Mouse (Mus musculus) adrenal gland, postnatal 4 days (tissue): ENCODE measurements around the gene Mthfr. TPM values are rescaled to one million over a fixed set of nuclear protein-coding genes. Genes with fewer than 3 reads are reported as not detected.

Experiments used
- DNase-seq, 2 experiments: peaks; one replicate each; pipeline ENCODE4 v3.0.0; 2021 to 2022; ENCODE audit warnings: low spot score in 2 of 2, mixed read lengths in 2 of 2
- total RNA-seq, 2 experiments: library from RNA; stranded (reverse); gene quantifications; 2 replicates each; pipeline ENCODE4 v1.2.3; 2021

Gene Mthfr
- total RNA-seq, 2 experiments from 2014 or later = 47.0 to 56.6 TPM

DNA sequence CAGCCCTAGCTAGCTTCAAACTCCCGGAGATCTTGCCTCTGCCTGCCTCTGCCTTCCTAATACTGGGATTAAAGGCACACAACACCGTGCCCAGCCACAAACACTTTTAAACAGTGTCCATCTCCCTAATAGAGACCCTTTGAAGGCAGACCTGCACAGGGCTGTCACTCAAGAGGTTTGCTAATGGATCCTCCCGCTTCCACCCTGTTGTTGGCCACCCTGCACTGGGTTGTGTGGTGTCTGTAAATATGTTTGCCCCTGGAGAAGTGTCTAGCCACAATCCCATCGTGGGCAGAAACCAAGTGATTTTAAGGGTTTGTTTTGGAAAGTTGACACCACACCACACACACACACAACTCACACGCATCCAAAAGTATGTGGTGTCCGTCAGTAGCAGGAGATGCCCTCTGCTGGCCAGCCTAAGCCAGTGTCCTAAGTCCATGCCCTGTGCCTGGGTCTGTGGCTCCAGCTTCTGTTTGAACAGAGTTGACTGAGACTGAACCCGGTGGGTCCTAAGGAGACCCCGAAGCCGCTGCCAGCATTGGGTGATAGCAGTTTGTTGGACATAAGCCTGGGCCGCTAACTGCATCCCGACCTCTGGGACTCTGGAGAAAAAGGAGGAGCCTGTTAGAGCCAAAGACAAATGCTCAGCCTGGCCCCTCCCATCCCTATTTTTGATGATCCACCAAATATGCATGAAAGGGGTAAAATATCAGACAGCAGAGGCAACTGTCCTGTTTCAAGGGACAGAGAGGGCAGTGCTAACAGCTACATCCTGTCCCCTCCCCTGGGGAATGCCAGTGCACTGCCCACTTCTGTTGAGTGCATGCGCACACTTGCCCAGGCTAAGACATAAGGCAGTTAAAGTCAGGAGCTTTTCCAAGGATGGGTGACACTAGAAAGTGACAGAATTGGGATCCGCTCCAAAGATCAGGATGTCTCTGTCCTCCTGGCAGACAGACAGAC is 21.5 kb downstream of the Mthfr start:
- no peak for DNase-seq

- DNase-seq = no peak
Observed at GRCm38 (mm10) chr4:148061086-148061480, 22.2 kb downstream of the Mthfr start.

- no peak for DNase-seq
Observed at GRCm38 (mm10) chr4:148065702-148066400, 27.0 kb downstream of the Mthfr start.

GRCm38 (mm10) chr4:148066401-148066744 is 27.5 kb downstream of the Mthfr start:
- DNase-seq = no peak

- DNase-seq = no peak
Observed at GRCm38 (mm10) chr4:148067346-148067745, 28.5 kb downstream of the Mthfr start.

DNA sequence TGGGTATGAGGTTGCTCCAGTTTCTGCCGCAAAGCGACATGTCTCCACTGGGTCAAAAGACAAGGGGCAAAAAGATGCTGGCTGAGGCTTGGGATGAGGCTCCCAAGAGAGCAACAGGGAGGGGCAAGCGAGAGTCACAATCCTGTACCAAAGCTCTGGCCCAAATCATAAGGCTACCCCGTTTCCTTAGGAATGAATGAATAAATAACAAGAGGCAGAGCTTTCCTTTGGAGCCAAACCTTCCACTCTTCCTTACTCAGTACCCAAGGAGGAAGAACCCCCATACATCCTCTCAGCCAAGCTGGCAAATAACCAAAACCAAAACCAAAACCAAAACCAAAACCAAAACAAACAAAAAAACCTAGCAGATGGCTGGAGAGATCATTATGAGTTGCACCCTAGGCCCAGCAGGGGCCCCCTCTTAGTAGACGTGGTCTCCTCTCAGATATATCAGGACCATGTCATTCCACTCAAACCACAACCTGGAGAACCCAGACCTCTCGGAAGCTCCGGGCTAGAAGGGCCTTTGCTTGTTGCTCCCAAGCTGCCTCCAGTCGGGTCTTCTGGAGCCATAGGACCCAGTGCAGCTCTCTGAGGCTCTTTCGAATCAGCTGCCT is 30.8 kb downstream of the Mthfr start:
- no peak for DNase-seq

- DNase-seq = no peak
Observed at GRCm38 (mm10) chr4:148071508-148071907, 32.6 kb downstream of the Mthfr start.

DNA sequence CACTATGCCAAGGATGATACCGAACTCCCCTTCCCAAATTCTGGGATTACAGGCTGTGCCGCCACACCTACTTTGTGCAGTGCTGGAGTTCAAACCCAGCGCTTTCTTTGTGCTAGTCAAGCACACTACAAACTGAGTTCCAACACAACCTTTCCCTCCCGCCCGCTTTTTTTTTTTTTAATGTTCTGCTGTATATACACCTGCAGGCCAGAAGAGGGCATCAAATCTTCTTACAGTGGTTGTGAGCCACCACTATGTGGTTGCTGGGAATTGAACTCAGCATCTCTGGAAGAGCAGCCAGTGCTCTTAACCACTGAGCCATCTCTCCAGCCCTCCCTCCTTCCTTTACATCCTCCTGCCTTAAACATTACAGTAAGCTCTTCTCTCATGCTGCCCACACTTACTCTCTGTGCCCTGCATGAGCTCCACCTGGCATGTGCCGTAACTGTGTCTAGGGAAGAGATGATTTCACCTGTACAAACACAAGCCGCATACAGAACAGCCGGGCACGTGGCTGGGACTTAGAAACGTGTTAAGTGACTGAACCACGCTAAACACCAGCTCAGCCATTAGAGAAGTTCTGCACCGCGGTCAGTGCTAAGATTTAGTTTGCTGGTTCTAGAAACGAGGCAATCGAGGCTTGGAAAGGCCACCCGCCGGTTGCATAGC is 35.8 kb downstream of the Mthfr start:
- DNase-seq = no peak

DNA sequence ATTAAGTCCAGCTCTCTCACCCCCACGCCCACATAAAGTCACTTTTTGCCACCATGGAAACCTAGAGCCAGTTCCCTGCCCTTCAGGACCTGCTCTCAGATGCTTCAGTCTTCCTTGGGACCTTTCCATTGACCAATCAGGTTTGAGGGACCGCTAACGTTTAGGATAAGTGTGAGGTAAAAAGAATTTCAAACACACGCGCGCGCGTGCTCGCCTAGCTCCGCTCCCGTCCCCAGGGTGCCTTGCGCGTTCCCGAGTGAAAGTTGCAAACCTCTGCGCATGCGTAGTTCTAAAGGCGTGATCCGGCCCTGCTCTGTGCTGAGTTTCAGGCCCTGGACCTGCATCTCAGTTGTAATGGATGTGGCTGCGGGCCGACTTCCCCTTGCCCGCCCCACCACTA is 36.4 kb downstream of the Mthfr start:
- peak; percentile 45 to 51 for DNase-seq

GRCm38 (mm10) chr4:148075881-148076280 is 37.0 kb downstream of the Mthfr start:
- no peak for DNase-seq

GRCm38 (mm10) chr4:148079212-148079611 is 40.3 kb downstream of the Mthfr start:
- no peak for DNase-seq

DNA sequence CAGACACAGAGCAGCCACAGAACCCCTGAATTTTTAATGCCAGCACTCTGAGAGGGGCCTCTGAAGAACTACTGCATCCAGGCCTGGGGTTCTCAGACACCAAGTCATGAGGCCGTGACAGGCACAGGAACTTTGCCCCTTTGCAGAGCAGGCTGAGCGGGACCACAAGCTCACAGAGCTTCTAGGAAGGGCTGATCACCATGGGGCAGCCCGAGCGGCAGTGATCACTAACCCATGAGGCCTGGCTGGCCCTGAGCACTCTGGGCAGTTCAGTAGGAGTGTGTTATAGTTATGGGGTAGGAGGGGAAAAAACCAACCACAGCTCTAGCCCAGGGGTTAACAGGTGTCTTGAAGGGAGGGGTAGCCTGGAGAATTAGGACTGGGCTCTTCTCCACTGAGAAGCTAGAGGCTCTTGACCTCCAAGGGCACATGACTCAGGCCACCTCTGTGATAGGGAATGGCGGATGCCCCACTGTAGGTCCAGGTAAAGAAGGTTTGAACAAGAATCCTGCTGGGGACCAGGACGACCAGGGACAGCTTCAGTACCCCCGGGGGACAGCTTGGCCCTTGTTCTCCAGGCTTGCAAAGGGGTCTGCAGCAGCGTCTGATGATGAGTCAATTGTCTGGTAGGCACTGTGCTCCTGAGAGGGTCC is 41.2 kb downstream of the Mthfr start:
- no peak for DNase-seq

DNA sequence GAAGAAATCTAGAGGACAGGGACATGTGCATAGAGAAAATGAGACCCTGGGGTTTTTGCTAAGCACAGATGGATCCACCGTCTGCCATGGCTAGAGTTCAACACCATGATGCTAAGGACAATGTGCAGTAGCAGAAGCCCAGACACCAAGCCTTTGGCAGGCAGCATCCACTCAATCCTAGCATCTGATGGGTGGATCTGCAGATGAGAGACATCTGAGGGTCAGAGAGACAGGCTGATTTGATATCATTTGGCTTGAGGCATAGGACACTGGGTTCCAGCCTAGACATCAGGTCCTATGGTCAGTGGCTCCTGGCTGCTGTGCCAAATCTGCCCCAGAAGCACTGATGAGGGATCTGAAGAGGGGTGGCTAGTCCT is 41.7 kb downstream of the Mthfr start:
- no peak for DNase-seq

DNA sequence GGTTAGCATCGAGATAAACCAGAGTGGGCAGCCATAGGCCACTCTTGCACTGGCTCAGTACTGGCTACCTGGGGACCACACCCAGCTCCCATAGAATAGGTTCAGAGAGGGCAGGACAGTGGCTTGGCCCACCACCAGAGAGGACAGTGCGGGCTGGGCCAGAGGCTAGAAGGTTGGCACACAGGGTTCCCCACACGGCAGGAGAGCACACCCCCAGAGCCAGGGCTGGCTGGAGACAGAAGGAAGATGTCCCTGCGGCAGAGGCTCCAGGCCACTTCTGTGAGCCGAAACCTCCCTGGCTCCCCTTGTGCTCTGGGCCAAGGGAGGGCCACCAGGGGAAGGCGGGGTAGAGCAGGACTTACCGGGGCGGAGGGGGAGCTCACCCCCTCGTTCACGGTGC is 42.3 kb downstream of the Mthfr start:
- no peak for DNase-seq

GRCm38 (mm10) chr4:148082257-148083044 is 43.6 kb downstream of the Mthfr start:
- no peak for DNase-seq

DNA sequence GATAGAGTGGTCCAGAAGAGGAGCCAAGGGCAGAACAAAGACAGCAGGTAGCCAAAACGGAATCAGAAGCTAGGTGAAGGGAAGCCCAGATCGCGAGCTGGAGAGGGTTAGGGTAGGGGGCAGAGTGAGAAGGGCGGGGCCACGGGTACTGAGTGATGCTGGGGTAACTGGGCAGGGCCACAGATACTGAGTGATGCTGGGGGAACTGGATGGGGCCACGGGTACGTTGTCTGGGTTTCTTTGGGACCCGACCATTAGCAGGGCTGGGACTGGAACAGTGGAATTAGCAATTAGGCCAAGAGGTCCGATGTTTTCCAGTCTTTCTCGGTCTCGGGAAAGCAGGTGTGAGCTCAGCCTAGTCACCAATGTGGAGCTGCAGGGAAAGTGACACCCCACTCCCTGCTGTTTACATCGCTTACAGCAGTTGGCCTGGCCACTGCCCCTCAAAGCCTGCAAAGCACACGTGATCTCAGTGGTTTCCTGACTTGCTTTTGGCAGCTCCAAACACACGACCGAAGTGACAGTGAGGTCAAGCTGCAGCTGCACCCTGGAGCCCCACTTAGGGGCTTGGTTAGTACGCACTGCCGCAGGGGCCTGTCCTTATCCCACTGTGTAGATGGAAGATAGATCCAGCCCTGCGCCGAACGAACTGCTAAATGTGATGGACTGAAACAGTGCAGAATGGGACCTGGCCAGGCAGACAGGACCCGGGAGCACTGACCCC is 44.5 kb downstream of the Mthfr start:
- DNase-seq = no peak

DNA sequence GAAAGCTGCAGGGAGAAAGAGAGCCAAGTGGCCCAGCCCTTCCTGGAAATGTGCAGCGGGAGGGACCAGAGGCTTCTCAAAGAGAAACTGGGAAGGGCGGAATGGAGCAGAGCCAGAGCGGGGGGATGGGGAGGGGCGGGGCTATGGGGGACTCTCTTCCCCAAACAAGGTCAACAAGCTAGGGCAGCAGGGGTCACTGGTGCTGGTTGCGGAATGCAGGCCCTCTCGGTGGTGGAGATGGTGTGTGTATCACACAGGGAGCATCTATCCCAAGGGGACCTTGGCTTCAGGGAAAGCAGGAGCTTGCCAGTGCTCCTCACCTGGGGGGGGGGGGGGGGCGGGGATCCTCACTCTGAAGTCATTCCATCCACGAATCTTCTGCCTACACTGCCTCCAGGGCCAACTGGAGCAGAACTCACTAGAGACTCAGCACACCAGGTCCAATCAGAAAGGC is 45.4 kb downstream of the Mthfr start:
- no peak for DNase-seq

GRCm38 (mm10) chr4:148085131-148085906 is 46.4 kb downstream of the Mthfr start:
- no peak for DNase-seq

DNA sequence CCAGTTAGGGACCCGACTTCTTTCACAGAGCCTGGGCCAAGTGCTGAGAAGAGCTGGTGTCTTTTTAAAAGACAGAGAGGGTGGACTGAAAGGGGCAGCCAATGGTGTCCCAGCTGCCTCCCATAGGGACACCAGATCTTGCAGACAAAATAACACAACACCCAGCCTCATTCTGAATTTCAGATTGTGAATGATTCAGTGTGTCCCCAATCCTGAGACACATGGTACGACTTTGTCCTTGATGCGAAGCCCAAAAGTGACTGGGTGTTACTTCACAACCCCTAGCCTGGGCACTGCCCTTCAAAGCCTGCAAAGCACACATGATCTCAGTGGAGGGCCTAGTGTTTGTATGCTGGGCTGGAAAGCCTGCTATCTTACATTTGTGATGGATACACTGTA is 47.0 kb downstream of the Mthfr start:
- no peak for DNase-seq
